Mouse (Mus musculus) cortical plate, adult 2 months (tissue): ENCODE measurements around the gene Yaf2.

ENCODE experiments used
- CTCF ChIP-seq: fragments of 200-500 bp; IDR thresholded peaks from 2 replicates; pipeline ENCODE4 v1.5.1; 2011; ENCODE audit warnings: mild to moderate bottlenecking, control low read depth, low read length; ENCODE audit not compliant: insufficient read depth; ENCODE audit errors: extremely low read depth
- POLR2A ChIP-seq: fragments of 200-500 bp; IDR thresholded peaks from 2 replicates; pipeline ENCODE4 v1.6.1; 2011; ENCODE audit warnings: mild to moderate bottlenecking, low read length, control low read depth; ENCODE audit not compliant: insufficient read depth; ENCODE audit errors: extremely low read depth

GRCm38 (mm10) chr15:93265231-93265630 lies 71.5 kb downstream of the Yaf2 start:
- TF ChIP-seq CTCF (no peak), POLR2A (no peak)
